Mouse (Mus musculus): ENCODE data around the gene Ranbp9. TPM values are rescaled to one million over a fixed set of nuclear protein-coding genes. Genes with fewer than 3 reads are reported as not detected.
A peak's percentile ranks its signal among the peaks of the same experiment; 100 is the strongest.

Gene Ranbp9
- polyA plus RNA-seq, 1 experiment from 2014 or later: 8.8 TPM

- Histone ChIP-seq H3K4me1 (peaks cover 5% of the 10 kb centered on the region; the same call in 1 of the 2 replicates), H3K36me3 (no peaks in the 10 kb centered on the region), H3K27me3 (no peaks in the 10 kb centered on the region), H3K9me3 (no peaks in the 10 kb centered on the region), H3K9ac (no peak overlapping the region), H3K4me3 (no peak overlapping the region), H3K4me2 (no peak overlapping the region), H3K27ac (no peak overlapping the region)
- 90% methylated on average over 5 of the region's 5 CpGs for WGBS
- no peak for ATAC-seq (ENCODE audit: insufficient number of reproducible peaks, low FRiP score, low TSS enrichment, low read depth)
Observed at GRCm38 (mm10) chr13:43516119-43516518, 35.0 kb upstream of the Ranbp9 start.

GRCm38 (mm10) chr13:43514950-43515358 lies 33.9 kb upstream of the Ranbp9 start:
- Histone ChIP-seq H3K4me1 (peaks cover 5% of the 10 kb centered on the region; the same call in 1 of the 2 replicates), H3K27ac (no peak overlapping the region), H3K4me3 (no peak overlapping the region), H3K9me3 (no peaks in the 10 kb centered on the region), H3K27me3 (no peaks in the 10 kb centered on the region), H3K9ac (no peak overlapping the region), H3K36me3 (no peaks in the 10 kb centered on the region), H3K4me2 (no peak overlapping the region)
- 78% methylated on average over 8 of the region's 8 CpGs for WGBS
- no peak for ATAC-seq (ENCODE audit: insufficient number of reproducible peaks, low FRiP score, low TSS enrichment, low read depth)

- no peak overlapping the region for H3K4me2 ChIP-seq
- no peak overlapping the region for H3K4me3 ChIP-seq
- ATAC-seq (ENCODE audit: insufficient number of reproducible peaks, low FRiP score, low TSS enrichment, low read depth): no peak
- H3K27me3 ChIP-seq: no peaks in the 10 kb centered on the region
- H3K9ac ChIP-seq: no peak overlapping the region
- H3K4me1 ChIP-seq: no peaks in the 10 kb centered on the region; the same call in 1 of the 2 replicates
- H3K36me3 ChIP-seq: no peaks in the 10 kb centered on the region
- H3K27ac ChIP-seq: no peak overlapping the region
- 84% methylated on average over 3 of the region's 3 CpGs for WGBS
- no peaks in the 10 kb centered on the region for H3K9me3 ChIP-seq
Observed at GRCm38 (mm10) chr13:43512736-43513135, 31.7 kb upstream of the Ranbp9 start.

- Histone ChIP-seq H3K36me3 (no peaks in the 10 kb centered on the region), H3K4me1 (peaks cover 11% of the 10 kb centered on the region), H3K4me2 (no peak overlapping the region), H3K27me3 (no peaks in the 10 kb centered on the region), H3K4me3 (no peak overlapping the region), H3K27ac (no peak overlapping the region), H3K9ac (no peak overlapping the region), H3K9me3 (no peaks in the 10 kb centered on the region)
- WGBS: 89% methylated on average over 3 of the region's 3 CpGs
- ATAC-seq (ENCODE audit: insufficient number of reproducible peaks, low FRiP score, low TSS enrichment, low read depth): no peak
Observed at GRCm38 (mm10) chr13:43505798-43506197, 24.7 kb upstream of the Ranbp9 start.

GRCm38 (mm10) chr13:43503395-43503850 lies 22.3 kb upstream of the Ranbp9 start:
- Histone ChIP-seq H3K27ac (no peak overlapping the region; the same call in 1 of the 2 replicates), H3K27me3 (no peaks in the 10 kb centered on the region), H3K4me3 (peak overlapping the region; percentile 31), H3K4me1 (peaks cover 11% of the 10 kb centered on the region), H3K4me2 (peak overlapping the region; percentile 52), H3K9me3 (no peaks in the 10 kb centered on the region), H3K9ac (peak overlapping the region; percentile 23; the same call in 1 of the 2 replicates), H3K36me3 (no peaks in the 10 kb centered on the region)
- ATAC-seq (ENCODE audit: insufficient number of reproducible peaks, low FRiP score, low TSS enrichment, low read depth): no peak
- 4% methylated on average over 19 of the region's 19 CpGs for WGBS

GRCm38 (mm10) chr13:43501601-43502000 lies 20.5 kb upstream of the Ranbp9 start:
- Histone ChIP-seq H3K36me3 (no peaks in the 10 kb centered on the region), H3K9ac (no peak overlapping the region), H3K27ac (no peak overlapping the region), H3K4me3 (no peak overlapping the region), H3K4me2 (no peak overlapping the region), H3K9me3 (no peaks in the 10 kb centered on the region), H3K4me1 (peaks cover 11% of the 10 kb centered on the region), H3K27me3 (no peaks in the 10 kb centered on the region)
- 59% methylated on average over 5 of the region's 5 CpGs for WGBS
- no peak for ATAC-seq (ENCODE audit: insufficient number of reproducible peaks, low FRiP score, low TSS enrichment, low read depth)

GRCm38 (mm10) chr13:43500483-43500850 lies 19.4 kb upstream of the Ranbp9 start:
- Histone ChIP-seq H3K9ac (no peak overlapping the region), H3K27me3 (no peaks in the 10 kb centered on the region), H3K9me3 (no peaks in the 10 kb centered on the region), H3K4me2 (no peak overlapping the region), H3K4me1 (peaks cover 11% of the 10 kb centered on the region), H3K27ac (no peak overlapping the region), H3K36me3 (no peaks in the 10 kb centered on the region), H3K4me3 (no peak overlapping the region)
- WGBS: 85% methylated on average over 4 of the region's 4 CpGs
- no peak for ATAC-seq (ENCODE audit: insufficient number of reproducible peaks, low FRiP score, low TSS enrichment, low read depth)

GRCm38 (mm10) chr13:43499731-43500482 lies 18.8 kb upstream of the Ranbp9 start:
- WGBS: 80% methylated on average over 7 of the region's 7 CpGs
- no peak overlapping the region for H3K4me2 ChIP-seq
- no peaks in the 10 kb centered on the region for H3K27me3 ChIP-seq
- no peaks in the 10 kb centered on the region for H3K36me3 ChIP-seq
- no peak overlapping the region for H3K9ac ChIP-seq
- no peaks in the 10 kb centered on the region for H3K9me3 ChIP-seq
- no peak overlapping the region for H3K27ac ChIP-seq
- no peak overlapping the region for H3K4me3 ChIP-seq
- ATAC-seq (ENCODE audit: insufficient number of reproducible peaks, low FRiP score, low TSS enrichment, low read depth): no peak
- peaks cover 11% of the 10 kb centered on the region for H3K4me1 ChIP-seq

GRCm38 (mm10) chr13:43498849-43499248 lies 17.8 kb upstream of the Ranbp9 start:
- Histone ChIP-seq H3K4me2 (no peak overlapping the region), H3K9me3 (no peaks in the 10 kb centered on the region), H3K36me3 (no peaks in the 10 kb centered on the region), H3K27ac (no peak overlapping the region), H3K4me1 (peaks cover 11% of the 10 kb centered on the region), H3K9ac (no peak overlapping the region), H3K27me3 (no peaks in the 10 kb centered on the region), H3K4me3 (no peak overlapping the region)
- 53% methylated on average over 14 of the region's 14 CpGs for WGBS
- no peak for ATAC-seq (ENCODE audit: insufficient number of reproducible peaks, low FRiP score, low TSS enrichment, low read depth)

GRCm38 (mm10) chr13:43497769-43498168 lies 16.7 kb upstream of the Ranbp9 start:
- Histone ChIP-seq H3K27me3 (no peaks in the 10 kb centered on the region), H3K36me3 (no peaks in the 10 kb centered on the region), H3K4me1 (no peaks in the 10 kb centered on the region), H3K9ac (no peak overlapping the region), H3K4me3 (no peak overlapping the region), H3K9me3 (no peaks in the 10 kb centered on the region), H3K27ac (no peak overlapping the region), H3K4me2 (no peak overlapping the region)
- WGBS: 95% methylated on average over 3 of the region's 3 CpGs
- no peak for ATAC-seq (ENCODE audit: insufficient number of reproducible peaks, low FRiP score, low TSS enrichment, low read depth)

- H3K36me3 ChIP-seq: no peaks in the 10 kb centered on the region
- H3K27ac ChIP-seq: no peak overlapping the region
- no peak overlapping the region for H3K9ac ChIP-seq
- H3K4me3 ChIP-seq: no peak overlapping the region
- H3K9me3 ChIP-seq: no peaks in the 10 kb centered on the region
- WGBS: 12% methylated on average over 2 of the region's 2 CpGs
- H3K27me3 ChIP-seq: no peaks in the 10 kb centered on the region
- no peaks in the 10 kb centered on the region for H3K4me1 ChIP-seq
- no peak overlapping the region for H3K4me2 ChIP-seq
- ATAC-seq (ENCODE audit: insufficient number of reproducible peaks, low FRiP score, low TSS enrichment, low read depth): no peak
Observed at GRCm38 (mm10) chr13:43496660-43497059, 15.6 kb upstream of the Ranbp9 start.

GRCm38 (mm10) chr13:43495645-43496044 lies 14.6 kb upstream of the Ranbp9 start:
- no peak overlapping the region for H3K9ac ChIP-seq
- 82% methylated on average over 7 of the region's 7 CpGs for WGBS
- no peaks in the 10 kb centered on the region for H3K27me3 ChIP-seq
- H3K27ac ChIP-seq: no peak overlapping the region
- H3K4me1 ChIP-seq: no peaks in the 10 kb centered on the region
- H3K4me3 ChIP-seq: no peak overlapping the region
- H3K9me3 ChIP-seq: no peaks in the 10 kb centered on the region
- no peak for ATAC-seq (ENCODE audit: insufficient number of reproducible peaks, low FRiP score, low TSS enrichment, low read depth)
- no peak overlapping the region for H3K4me2 ChIP-seq
- H3K36me3 ChIP-seq: no peaks in the 10 kb centered on the region

Data from limb, embryonic 15.5 days (tissue).